Mouse (Mus musculus): Measurements from ENCODE around the gene Prg2. TPM values are rescaled to one million over a fixed set of nuclear protein-coding genes. Genes with fewer than 3 reads are reported as not detected.

The Prg2 gene
- polyA plus RNA-seq, 1 experiment, result not detected

DNA sequence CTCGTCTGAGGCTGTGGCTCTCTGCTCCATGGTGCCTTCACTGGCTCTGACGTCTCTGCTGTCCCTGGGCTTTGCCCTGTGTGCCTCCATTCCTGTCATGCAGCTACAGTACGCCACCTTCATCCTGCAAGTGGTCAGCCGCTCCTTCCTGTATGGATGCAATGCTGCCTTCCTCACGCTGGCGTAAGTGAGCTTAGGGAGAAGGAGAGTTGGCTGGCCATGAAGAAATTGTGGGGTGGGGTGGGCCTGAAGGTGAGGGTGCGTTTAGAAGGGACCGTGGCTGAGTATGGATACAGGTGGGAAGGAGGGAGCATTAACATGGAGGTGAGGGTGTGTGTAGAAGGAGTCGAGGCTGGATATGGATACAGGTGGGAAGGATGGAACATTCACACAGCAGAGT is 24.8 kb upstream of the Prg2 start:
- H3K27me3 ChIP-seq (ENCODE audit: control insufficient read depth), result no peaks in the 10 kb centered on the region; the same call in 1 of the 2 replicates
- H3K9me3 ChIP-seq (ENCODE audit: control insufficient read depth, low read length), result no peaks in the 10 kb centered on the region
- TF ChIP-seq TAL1 (IDR thresholded peaks at IDR 0.05; ENCODE audit: low read length) (no peak), GATA1 (IDR thresholded peaks at IDR 0.05; ENCODE audit: low read length) (no peak)
- peaks cover 100% of the 10 kb centered on the region for H3K36me3 ChIP-seq (ENCODE audit: control insufficient read depth)
- H3K4me1 ChIP-seq (ENCODE audit: control insufficient read depth), result peaks cover 23% of the 10 kb centered on the region
- H3K4me3 ChIP-seq (replicated peaks), result no peak overlapping the region

DNA sequence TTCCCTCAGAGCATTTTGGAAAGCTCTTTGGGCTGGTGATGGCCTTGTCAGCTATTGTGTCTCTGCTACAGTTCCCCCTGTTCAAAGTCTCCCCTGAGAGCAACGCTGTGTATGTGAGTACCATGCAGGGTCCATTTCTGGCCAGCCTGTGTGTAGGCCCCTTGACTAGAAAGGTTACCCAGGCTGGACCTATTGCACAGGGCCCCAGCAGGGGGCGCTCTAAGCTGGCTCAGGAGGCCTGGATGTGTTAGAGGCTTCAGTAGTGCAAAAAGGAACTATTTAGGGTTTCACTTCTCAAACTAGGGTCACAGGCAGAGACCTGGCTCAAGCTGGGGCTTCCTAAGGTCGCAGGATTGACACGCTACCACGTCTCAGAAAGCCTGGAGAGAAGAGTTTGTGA is 24.0 kb upstream of the Prg2 start:
- peaks cover 22% of the 10 kb centered on the region for H3K4me1 ChIP-seq (ENCODE audit: control insufficient read depth)
- TF ChIP-seq GATA1 (IDR thresholded peaks at IDR 0.05; ENCODE audit: low read length) (no peak), TAL1 (IDR thresholded peaks at IDR 0.05; ENCODE audit: low read length) (no peak)
- peaks cover 96% of the 10 kb centered on the region for H3K36me3 ChIP-seq (ENCODE audit: control insufficient read depth)
- no peak overlapping the region for H3K4me3 ChIP-seq (replicated peaks)
- H3K27me3 ChIP-seq (ENCODE audit: control insufficient read depth), result no peaks in the 10 kb centered on the region; the same call in 1 of the 2 replicates
- no peaks in the 10 kb centered on the region for H3K9me3 ChIP-seq (ENCODE audit: control insufficient read depth, low read length)

DNA sequence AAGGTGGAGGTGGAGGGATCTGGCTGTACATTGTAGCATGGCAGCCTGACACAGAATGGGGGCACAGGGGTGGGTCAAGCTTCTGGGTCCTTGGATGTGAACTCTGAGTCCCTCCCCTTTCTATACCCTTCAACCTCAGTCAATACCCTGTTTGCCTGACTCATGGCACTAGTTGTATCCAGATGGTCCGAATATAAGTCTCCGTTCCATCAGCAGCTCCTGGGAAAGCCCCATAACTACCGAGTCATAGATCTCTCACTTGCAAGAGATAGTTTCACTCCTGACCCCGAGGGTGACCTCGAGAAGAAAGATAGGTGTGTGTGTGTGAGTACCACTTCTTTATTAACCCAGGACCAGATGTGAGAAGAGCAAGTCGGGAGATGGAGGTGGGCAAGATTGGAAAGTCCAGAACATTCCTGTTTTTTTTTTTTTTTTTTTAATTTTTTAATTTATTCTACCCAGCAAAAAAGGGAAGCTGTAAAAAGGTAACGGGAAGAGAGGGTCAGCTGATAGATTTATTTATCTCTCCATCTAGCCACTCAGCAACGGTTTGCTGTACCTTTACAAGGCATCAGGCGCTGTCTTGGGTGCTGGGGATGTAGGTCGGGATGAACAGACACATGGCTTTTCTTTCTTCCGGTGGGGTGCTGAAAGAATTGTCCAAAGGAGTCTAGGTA is 21.5 kb upstream of the Prg2 start:
- Histone ChIP-seq H3K27me3 (ENCODE audit: control insufficient read depth) (no peaks in the 10 kb centered on the region; the same call in 1 of the 2 replicates), H3K9me3 (ENCODE audit: control insufficient read depth, low read length) (no peaks in the 10 kb centered on the region), H3K36me3 (ENCODE audit: control insufficient read depth) (peaks cover 78% of the 10 kb centered on the region), H3K4me3 (replicated peaks) (no peak overlapping the region), H3K4me1 (ENCODE audit: control insufficient read depth) (peaks cover 15% of the 10 kb centered on the region)
- TF ChIP-seq TAL1 (IDR thresholded peaks at IDR 0.05; ENCODE audit: low read length) (no peak), GATA1 (IDR thresholded peaks at IDR 0.05; ENCODE audit: low read length) (no peak)

GRCm38 (mm10) chr2:84961300-84961699 is 19.0 kb upstream of the Prg2 start:
- H3K4me1 ChIP-seq (ENCODE audit: control insufficient read depth), result peaks cover 4% of the 10 kb centered on the region
- peaks cover 55% of the 10 kb centered on the region for H3K36me3 ChIP-seq (ENCODE audit: control insufficient read depth)
- TF ChIP-seq GATA1 (IDR thresholded peaks at IDR 0.05; ENCODE audit: low read length) (no peak), TAL1 (IDR thresholded peaks at IDR 0.05; ENCODE audit: low read length) (no peak)
- H3K4me3 ChIP-seq (replicated peaks), result no peak overlapping the region
- no peaks in the 10 kb centered on the region for H3K27me3 ChIP-seq (ENCODE audit: control insufficient read depth)
- H3K9me3 ChIP-seq (ENCODE audit: control insufficient read depth, low read length), result no peaks in the 10 kb centered on the region

- Histone ChIP-seq H3K9me3 (ENCODE audit: control insufficient read depth, low read length) (no peaks in the 10 kb centered on the region), H3K4me3 (replicated peaks) (no peak overlapping the region), H3K4me1 (ENCODE audit: control insufficient read depth) (peaks cover 4% of the 10 kb centered on the region), H3K36me3 (ENCODE audit: control insufficient read depth) (peaks cover 49% of the 10 kb centered on the region), H3K27me3 (ENCODE audit: control insufficient read depth) (no peaks in the 10 kb centered on the region)
- no peak for TF ChIP-seq TAL1 (IDR thresholded peaks at IDR 0.05; ENCODE audit: low read length)
Observed at GRCm38 (mm10) chr2:84961901-84962300, 18.4 kb upstream of the Prg2 start.

GRCm38 (mm10) chr2:84962906-84963507 is 17.3 kb upstream of the Prg2 start:
- H3K9me3 ChIP-seq (ENCODE audit: control insufficient read depth, low read length), result no peaks in the 10 kb centered on the region
- no peak overlapping the region for H3K4me3 ChIP-seq (replicated peaks)
- H3K36me3 ChIP-seq (ENCODE audit: control insufficient read depth), result peaks cover 38% of the 10 kb centered on the region
- no peak for TF ChIP-seq TAL1 (IDR thresholded peaks at IDR 0.05; ENCODE audit: low read length)
- TF ChIP-seq GATA1 (IDR thresholded peaks at IDR 0.05; ENCODE audit: low read length), result no peak
- peaks cover 2% of the 10 kb centered on the region for H3K4me1 ChIP-seq (ENCODE audit: control insufficient read depth)
- no peaks in the 10 kb centered on the region for H3K27me3 ChIP-seq (ENCODE audit: control insufficient read depth)

DNA sequence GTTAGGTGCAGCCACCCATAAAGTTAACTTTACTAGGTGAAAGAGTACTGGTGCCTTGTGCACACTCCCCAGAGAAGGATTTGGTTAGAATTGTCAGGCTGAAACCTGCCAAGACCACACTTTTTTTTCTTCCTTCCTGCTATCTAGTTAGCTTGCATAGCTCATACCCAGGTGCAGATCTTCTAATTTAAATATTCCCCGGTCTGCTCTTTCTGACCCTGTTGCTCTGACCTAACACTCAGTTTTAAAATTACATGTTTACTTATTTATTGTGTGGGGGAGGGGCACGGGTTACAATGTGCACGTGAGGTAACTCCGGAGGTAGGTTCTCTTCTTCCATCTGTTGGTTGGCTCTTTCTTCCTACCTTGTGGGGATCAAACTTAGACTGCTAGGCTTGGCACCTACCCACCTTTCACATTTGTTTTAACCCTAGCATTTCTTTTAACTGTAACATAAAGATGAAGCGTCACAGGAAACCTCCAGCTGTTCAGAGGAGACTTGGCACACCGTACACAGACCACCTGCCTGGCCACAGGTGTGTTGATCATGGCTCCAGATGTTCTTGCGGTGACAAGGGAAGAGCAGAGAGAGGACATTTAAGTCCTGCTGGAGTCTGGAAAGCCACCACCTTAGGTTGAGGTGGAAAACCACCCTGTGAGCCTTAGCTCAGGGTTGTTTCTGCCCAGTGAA is 16.0 kb upstream of the Prg2 start:
- TF ChIP-seq TAL1 (IDR thresholded peaks at IDR 0.05; ENCODE audit: low read length) (no peak), GATA1 (IDR thresholded peaks at IDR 0.05; ENCODE audit: low read length) (no peak)
- H3K4me1 ChIP-seq (ENCODE audit: control insufficient read depth), result peaks cover 2% of the 10 kb centered on the region
- H3K36me3 ChIP-seq (ENCODE audit: control insufficient read depth), result peaks cover 25% of the 10 kb centered on the region
- H3K27me3 ChIP-seq (ENCODE audit: control insufficient read depth), result no peaks in the 10 kb centered on the region
- H3K9me3 ChIP-seq (ENCODE audit: control insufficient read depth, low read length), result no peaks in the 10 kb centered on the region
- H3K4me3 ChIP-seq (replicated peaks), result no peak overlapping the region

- Histone ChIP-seq H3K27me3 (ENCODE audit: control insufficient read depth) (peaks cover 6% of the 10 kb centered on the region), H3K4me1 (ENCODE audit: control insufficient read depth) (peaks cover 2% of the 10 kb centered on the region), H3K9me3 (ENCODE audit: control insufficient read depth, low read length) (no peaks in the 10 kb centered on the region), H3K36me3 (ENCODE audit: control insufficient read depth) (peaks cover 7% of the 10 kb centered on the region), H3K4me3 (replicated peaks) (no peak overlapping the region)
- TF ChIP-seq GATA1 (IDR thresholded peaks at IDR 0.05; ENCODE audit: low read length), result no peak
- no peak for TF ChIP-seq TAL1 (IDR thresholded peaks at IDR 0.05; ENCODE audit: low read length)
Observed at GRCm38 (mm10) chr2:84967318-84967991, 12.8 kb upstream of the Prg2 start.

GRCm38 (mm10) chr2:84975580-84975979 is 4.7 kb upstream of the Prg2 start:
- no peaks in the 10 kb centered on the region for H3K9me3 ChIP-seq (ENCODE audit: control insufficient read depth, low read length)
- no peak for TF ChIP-seq TAL1 (IDR thresholded peaks at IDR 0.05; ENCODE audit: low read length)
- TF ChIP-seq GATA1 (IDR thresholded peaks at IDR 0.05; ENCODE audit: low read length), result no peak
- H3K4me1 ChIP-seq (ENCODE audit: control insufficient read depth), result no peaks in the 10 kb centered on the region
- H3K27me3 ChIP-seq (ENCODE audit: control insufficient read depth), result peaks cover 7% of the 10 kb centered on the region; the same call in 1 of the 2 replicates
- no peak overlapping the region for H3K4me3 ChIP-seq (replicated peaks)
- no peaks in the 10 kb centered on the region for H3K36me3 ChIP-seq (ENCODE audit: control insufficient read depth)

All from erythroblast, embryonic 14.5 days (primary cell).